In genomic region chr12:81754651-81755050, GRCm38 (mm10) we compare ENCODE assay signal across 8 mouse cellular contexts. TPM values are rescaled to one million over a fixed set of nuclear protein-coding genes. Genes with fewer than 3 reads are reported as not detected.
A peak's percentile ranks its signal among the peaks of the same experiment; 100 is the strongest.
DNase-seq lines count a peak whose midpoint lies in the region; ATAC-seq and TF ChIP-seq lines count a peak whose summit lies in the region.

No protein-coding gene starts in this region.

- DNase-seq in kidney, adult 2 months, result peak; percentile 42
- peak; percentile 40 to 55 for DNase-seq in cerebellum, postnatal 36 days
- DNase-seq in lung, postnatal 25 days (ENCODE audit: low spot score), result peak; percentile 71
- DNase-seq in yolk sac, embryonic 10.5 days (ENCODE audit: low spot score), result no peak
- no peak for DNase-seq in forebrain, embryonic 11.5 days (ENCODE audit: low spot score)

- H3K9me3 ChIP-seq in kidney, embryonic 16.5 days (ENCODE audit: low read length), result no peaks in the 10 kb centered on the region
- no peaks in the 10 kb centered on the region for H3K9me3 ChIP-seq in forebrain, embryonic 11.5 days (ENCODE audit: control insufficient read depth, low read length)

- TF ChIP-seq CTCF in kidney, adult 2 months (conservative IDR thresholded peaks at IDR 0.05; ENCODE audit: insufficient read depth, insufficient read length, low read depth, low read length), result no peak
- no peak for TF ChIP-seq CTCF in bone marrow, adult 2 months (IDR thresholded peaks at IDR 0.05; ENCODE audit: control insufficient read depth, insufficient read depth, low read length)

- no peak for ATAC-seq in kidney, embryonic 16.5 days (ENCODE audit: low FRiP score, low TSS enrichment)
- no peak for ATAC-seq in megakaryocyte-erythroid progenitor cell, adult 5-6 weeks (replicated peaks; ENCODE audit: low FRiP score, low TSS enrichment, poor library complexity, severe bottlenecking)
- no peak for ATAC-seq in forebrain, embryonic 11.5 days (replicated peaks; ENCODE audit: low FRiP score)

- H3K9ac ChIP-seq in kidney, embryonic 16.5 days (replicated peaks; ENCODE audit: low read length), result no peak overlapping the region
- no peak overlapping the region for H3K9ac ChIP-seq in forebrain, embryonic 11.5 days (ENCODE audit: low read length)

- no peaks in the 10 kb centered on the region for H3K4me1 ChIP-seq in kidney, adult 2 months (ENCODE audit: control insufficient read depth, insufficient read depth, low read length)
- H3K4me1 ChIP-seq in kidney, embryonic 16.5 days (ENCODE audit: insufficient read depth, low read length), result no peaks in the 10 kb centered on the region
- peaks cover 19% of the 10 kb centered on the region for H3K4me1 ChIP-seq in bone marrow, adult 2 months (ENCODE audit: control insufficient read depth, insufficient read depth, low read length)
- no peaks in the 10 kb centered on the region for H3K4me1 ChIP-seq in forebrain, embryonic 11.5 days (replicated peaks; ENCODE audit: control insufficient read depth, insufficient read depth, low read length)

- H3K4me3 ChIP-seq in kidney, adult 2 months (ENCODE audit: insufficient read depth, low read depth, low read length), result no peak overlapping the region
- H3K4me3 ChIP-seq in kidney, embryonic 16.5 days (ENCODE audit: low read length), result no peak overlapping the region
- H3K4me3 ChIP-seq in bone marrow, adult 2 months (replicated peaks; ENCODE audit: control insufficient read depth, low read depth, low read length), result no peak overlapping the region
- no peak overlapping the region for H3K4me3 ChIP-seq in forebrain, embryonic 11.5 days (ENCODE audit: low read depth, low read length)

- 55% methylated on average over 7 of the region's 7 CpGs for WGBS in kidney, adult 2 months
- WGBS in kidney, embryonic 16.5 days, result 70% methylated on average over 7 of the region's 7 CpGs
- WGBS in bone marrow, adult 2 months, result under 1% methylated on average over 7 of the region's 7 CpGs
- WGBS in forebrain, embryonic 11.5 days, result 75% methylated on average over 7 of the region's 7 CpGs

- no peaks in the 10 kb centered on the region for H3K36me3 ChIP-seq in kidney, adult 2 months (ENCODE audit: control insufficient read depth, insufficient read depth, low read length)
- no peaks in the 10 kb centered on the region for H3K36me3 ChIP-seq in kidney, embryonic 16.5 days (ENCODE audit: insufficient read depth, low read length)
- no peaks in the 10 kb centered on the region for H3K36me3 ChIP-seq in forebrain, embryonic 11.5 days (ENCODE audit: control insufficient read depth, insufficient read depth, low read length)

- no peak overlapping the region for H3K27ac ChIP-seq in kidney, adult 2 months (ENCODE audit: insufficient read depth, low read depth, low read length)
- H3K27ac ChIP-seq in kidney, embryonic 16.5 days (ENCODE audit: low read length), result no peak overlapping the region
- peak overlapping the region; percentile 89 for H3K27ac ChIP-seq in bone marrow, adult 2 months (ENCODE audit: control insufficient read depth, insufficient read depth, low read depth, low read length, poor library complexity)
- no peak overlapping the region for H3K27ac ChIP-seq in forebrain, embryonic 11.5 days (ENCODE audit: low read depth, low read length)

- no peak overlapping the region for H3K4me2 ChIP-seq in kidney, embryonic 16.5 days (replicated peaks; ENCODE audit: low read depth, low read length)
- H3K4me2 ChIP-seq in forebrain, embryonic 11.5 days (ENCODE audit: low read depth, low read length, severe bottlenecking), result no peak overlapping the region

- no peak for TF ChIP-seq POLR2A in kidney, adult 2 months (IDR thresholded peaks at IDR 0.05; ENCODE audit: low read depth, low read length)
- no peak for TF ChIP-seq POLR2A in bone marrow, adult 2 months (IDR thresholded peaks at IDR 0.05; ENCODE audit: borderline replicate concordance, control insufficient read depth, low read depth, low read length)

- H3K27me3 ChIP-seq in kidney, adult 2 months (replicated peaks; ENCODE audit: control insufficient read depth, insufficient read depth, low read length), result no peaks in the 10 kb centered on the region
- H3K27me3 ChIP-seq in kidney, embryonic 16.5 days (ENCODE audit: insufficient read depth, low read length), result no peaks in the 10 kb centered on the region
- no peaks in the 10 kb centered on the region for H3K27me3 ChIP-seq in forebrain, embryonic 11.5 days (ENCODE audit: control insufficient read depth, insufficient read depth, low read length)

RNA-seq across cellular contexts. Expression of gene Map3k9, which starts 26.3 kb away (rescaled TPM):
- 3.4 and 3.9 TPM in 2 replicates for polyA plus RNA-seq in kidney, adult 2 months (2012; rRNA removed)
- polyA plus RNA-seq in kidney, embryonic 16.5 days (2015; fragmentation: Nextera tagmentation; extraction: Ambion mirVana), result 0.73 and 0.97 TPM in 2 replicates
- polyA plus RNA-seq in bone marrow, adult 2 months (2011; ENCODE audit: insufficient read depth, insufficient read length, low replicate concordance, missing spikeins), result 3.9 and 5.7 TPM in 2 replicates
- 0.67 TPM in 1 of 2 replicates, not detected in the other for total RNA-seq in megakaryocyte-erythroid progenitor cell, adult 5-6 weeks (2014; fragmentation: Nextera tagmentation)
- total RNA-seq in megakaryocyte-erythroid progenitor cell, adult 5-6 weeks (2017), result 0.19 TPM in 1 of 2 replicates, not detected in the other
- polyA plus RNA-seq in forebrain, embryonic 11.5 days (2014; fragmentation: Nextera tagmentation; extraction: Ambion mirVana), result 3.0 and 3.9 TPM in 2 replicates

Comparison
In these comparisons a context has a peak if more than half of its experiments do, and no peak if none do; other contexts are left out.
1. DNase-seq: peak in kidney, adult 2 months (single experiment), cerebellum, postnatal 36 days (2 of 2) and lung, postnatal 25 days (single experiment); none in yolk sac, embryonic 10.5 days (single experiment) and forebrain, embryonic 11.5 days (single experiment).